Mouse (Mus musculus): Measurements from ENCODE around the gene Txnip.

DNA sequence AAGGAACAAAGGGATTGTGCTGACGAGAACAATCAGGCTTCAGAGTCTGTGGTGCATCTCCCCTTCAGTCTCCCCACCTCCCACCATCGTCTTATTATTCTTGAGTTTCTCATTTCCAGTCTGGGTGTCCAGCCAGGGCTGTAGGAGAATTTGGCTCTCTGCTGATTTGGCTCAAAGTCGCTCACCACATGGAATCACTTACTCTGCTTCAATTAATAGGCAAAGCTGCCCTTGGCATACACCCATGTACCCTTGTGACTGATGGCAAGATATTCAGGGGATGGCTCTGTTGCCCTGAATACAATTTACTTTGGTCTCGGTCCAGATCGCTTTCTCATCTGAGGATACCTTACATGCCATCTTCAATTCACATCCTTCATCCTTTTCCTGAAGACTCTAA lies 45.6 kb downstream of the Txnip start:
- TF ChIP-seq CTCF (IDR thresholded peaks at IDR 0.05; ENCODE audit: control insufficient read depth, insufficient read depth, insufficient replicate concordance, low read depth, low read length) = no peak
- TF ChIP-seq POLR2A (IDR thresholded peaks at IDR 0.05; ENCODE audit: control insufficient read depth, low read depth, low read length) = no peak
